Mouse (Mus musculus) neural tube, embryonic 10.5 days (tissue): ENCODE results near the gene Mrgprh.

Source experiments
- DNase-seq: peaks from one replicate; pipeline ENCODE4 v3.0.0-alpha.2; 2017; ENCODE audit warnings: low spot score; ENCODE audit errors: extremely low spot score

Mrgprh gene

GRCm38 (mm10) chr17:12875734-12876133 is at the start of gene Mrgprh:
Gene Mrgprh (plus strand): TSS chr17:12876034.
- no peak for DNase-seq

GRCm38 (mm10) chr17:12830351-12830750 is 45.5 kb upstream of the Mrgprh start:
- DNase-seq: no peak

- no peak for DNase-seq
These were observed 43.6 kb upstream of the Mrgprh start for GRCm38 (mm10) chr17:12832231-12832630.

- no peak for DNase-seq
These were observed 43.2 kb upstream of the Mrgprh start for GRCm38 (mm10) chr17:12832657-12833056.

GRCm38 (mm10) chr17:12834317-12834716 is 41.5 kb upstream of the Mrgprh start:
- DNase-seq: no peak

- DNase-seq: no peak
These were observed 41.0 kb upstream of the Mrgprh start for GRCm38 (mm10) chr17:12834826-12835225.

GRCm38 (mm10) chr17:12835738-12836137 is 40.1 kb upstream of the Mrgprh start:
- no peak for DNase-seq

- DNase-seq: no peak
These were observed 36.2 kb upstream of the Mrgprh start for GRCm38 (mm10) chr17:12839475-12840267.

- DNase-seq: no peak
These were observed 32.0 kb upstream of the Mrgprh start for GRCm38 (mm10) chr17:12843826-12844225.

GRCm38 (mm10) chr17:12844540-12844939 is 31.3 kb upstream of the Mrgprh start:
- no peak for DNase-seq

GRCm38 (mm10) chr17:12845862-12846261 is 30.0 kb upstream of the Mrgprh start:
- no peak for DNase-seq

GRCm38 (mm10) chr17:12846474-12846873 is 29.4 kb upstream of the Mrgprh start:
- DNase-seq: no peak

- DNase-seq: no peak
These were observed 28.1 kb upstream of the Mrgprh start for GRCm38 (mm10) chr17:12847736-12848135.

GRCm38 (mm10) chr17:12849778-12850382 is 26.0 kb upstream of the Mrgprh start:
- no peak for DNase-seq

GRCm38 (mm10) chr17:12851689-12852088 is 24.1 kb upstream of the Mrgprh start:
- no peak for DNase-seq

GRCm38 (mm10) chr17:12853821-12854220 is 22.0 kb upstream of the Mrgprh start:
- DNase-seq: no peak

GRCm38 (mm10) chr17:12854386-12854785 is 21.4 kb upstream of the Mrgprh start:
- DNase-seq: no peak

GRCm38 (mm10) chr17:12857395-12857794 is 18.4 kb upstream of the Mrgprh start:
- DNase-seq: no peak

- DNase-seq: no peak
These were observed 17.8 kb upstream of the Mrgprh start for GRCm38 (mm10) chr17:12858072-12858471.

- DNase-seq: no peak
These were observed 16.8 kb upstream of the Mrgprh start for GRCm38 (mm10) chr17:12859006-12859520.

GRCm38 (mm10) chr17:12864111-12864510 is 11.7 kb upstream of the Mrgprh start:
- no peak for DNase-seq

- DNase-seq: no peak
These were observed 10.4 kb upstream of the Mrgprh start for GRCm38 (mm10) chr17:12865407-12865806.

- no peak for DNase-seq
These were observed 9.0 kb upstream of the Mrgprh start for GRCm38 (mm10) chr17:12866853-12867252.
